Mouse (Mus musculus): Measurements from ENCODE around the gene Ralgps1. TPM values are rescaled to one million over a fixed set of nuclear protein-coding genes. Genes with fewer than 3 reads are reported as not detected.

Gene Ralgps1
- polyA plus RNA-seq, 1 experiment from 2014 or later = 2.2 TPM

DNA sequence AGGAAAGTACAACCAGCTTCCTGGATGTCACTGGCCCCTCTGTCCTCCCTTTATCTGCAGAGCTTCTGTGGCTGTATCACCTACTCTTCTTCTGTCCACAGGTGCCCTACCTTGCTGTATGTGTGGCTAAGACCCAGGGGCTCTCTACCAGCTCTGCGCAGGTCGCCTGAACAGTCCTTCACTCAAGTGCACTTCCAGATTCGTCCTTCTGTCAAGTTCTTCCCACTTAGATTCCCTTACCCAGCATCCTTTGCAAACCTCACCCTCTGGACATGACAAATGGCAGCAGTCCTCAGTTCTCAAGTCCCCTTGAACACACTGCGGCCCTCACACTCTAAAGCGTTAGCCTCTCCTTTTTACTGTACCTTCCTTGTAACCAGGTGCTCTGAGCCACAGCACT, 89.5 kb downstream of the Ralgps1 start:
- no peak overlapping the region for H3K9ac ChIP-seq (ENCODE audit: low read length)
- H3K27me3 ChIP-seq (ENCODE audit: control insufficient read depth, insufficient read depth, low read length) = no peaks in the 10 kb centered on the region
- H3K9me3 ChIP-seq (ENCODE audit: control insufficient read depth, low read length) = no peaks in the 10 kb centered on the region
- 91% methylated on average over 5 of the region's 5 CpGs for WGBS
- H3K4me1 ChIP-seq (replicated peaks; ENCODE audit: control insufficient read depth, insufficient read depth) = no peaks in the 10 kb centered on the region
- H3K4me2 ChIP-seq (replicated peaks; ENCODE audit: low read depth) = no peak overlapping the region
- H3K4me3 ChIP-seq (ENCODE audit: low read depth, low read length) = no peak overlapping the region
- TF ChIP-seq CTCF (IDR thresholded peaks at IDR 0.05; ENCODE audit: low read depth) (no peak), EP300 (optimal IDR thresholded peaks at IDR 0.05) (no peak)
- H3K36me3 ChIP-seq (ENCODE audit: control insufficient read depth, insufficient read depth, low read length) = no peaks in the 10 kb centered on the region
- no peak overlapping the region for H3K27ac ChIP-seq (replicated peaks)
- ATAC-seq (ENCODE audit: low FRiP score, low TSS enrichment) (no peak), DNase-seq (ENCODE audit: low spot score) (no peak)

DNA sequence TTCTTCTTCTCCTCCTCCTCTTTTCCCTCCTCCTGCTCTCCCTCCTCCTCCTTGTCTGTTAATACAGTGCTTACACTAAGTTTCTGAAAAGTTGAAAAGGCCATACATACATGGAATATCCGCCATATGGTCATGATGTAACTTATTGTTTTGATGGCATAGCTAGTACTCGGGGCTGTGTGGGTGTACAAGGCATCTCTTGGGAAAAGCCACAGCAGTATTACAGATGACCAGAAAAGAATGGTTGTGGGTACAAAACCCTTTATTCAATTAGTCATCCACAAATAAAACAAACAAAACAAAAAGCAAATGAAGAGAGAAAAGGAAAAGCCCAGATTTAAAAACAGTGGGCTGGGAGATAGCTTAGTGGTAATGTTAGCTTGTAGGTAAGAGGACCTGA, 90.8 kb downstream of the Ralgps1 start:
- no peak overlapping the region for H3K4me3 ChIP-seq (ENCODE audit: low read depth, low read length)
- 63% methylated on average over 2 of the region's 2 CpGs for WGBS
- H3K9ac ChIP-seq (ENCODE audit: low read length) = no peak overlapping the region
- DNase-seq (ENCODE audit: low spot score) = no peak
- H3K36me3 ChIP-seq (ENCODE audit: control insufficient read depth, insufficient read depth, low read length) = no peaks in the 10 kb centered on the region
- no peaks in the 10 kb centered on the region for H3K4me1 ChIP-seq (replicated peaks; ENCODE audit: control insufficient read depth, insufficient read depth)
- no peaks in the 10 kb centered on the region for H3K9me3 ChIP-seq (ENCODE audit: control insufficient read depth, low read length)
- H3K27ac ChIP-seq (replicated peaks) = no peak overlapping the region
- no peak overlapping the region for H3K4me2 ChIP-seq (replicated peaks; ENCODE audit: low read depth)
- no peak for ATAC-seq (ENCODE audit: low FRiP score, low TSS enrichment)
- no peaks in the 10 kb centered on the region for H3K27me3 ChIP-seq (ENCODE audit: control insufficient read depth, insufficient read depth, low read length)
- TF ChIP-seq CTCF (IDR thresholded peaks at IDR 0.05; ENCODE audit: low read depth) (no peak), EP300 (optimal IDR thresholded peaks at IDR 0.05) (no peak)

DNA sequence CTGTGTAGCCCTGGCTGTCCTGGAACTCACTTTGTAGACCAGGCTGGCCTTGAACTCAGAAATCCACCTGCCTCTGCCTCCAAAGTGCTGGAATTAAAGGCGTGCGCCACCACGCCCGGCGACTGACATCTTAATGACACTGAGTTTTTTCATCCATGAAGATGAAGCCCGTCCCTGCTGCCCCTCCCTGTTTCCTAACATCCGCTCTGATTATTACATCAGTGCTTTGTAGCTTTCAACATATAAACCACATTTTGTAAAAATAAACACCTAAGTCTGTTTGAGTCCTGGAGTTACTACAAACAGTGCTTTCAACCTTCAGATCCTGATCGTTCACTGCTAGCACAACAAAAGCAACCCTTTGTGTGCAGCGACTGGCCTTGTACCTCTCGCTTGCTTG, 91.5 kb downstream of the Ralgps1 start:
- no peak overlapping the region for H3K4me2 ChIP-seq (replicated peaks; ENCODE audit: low read depth)
- no peak overlapping the region for H3K27ac ChIP-seq (replicated peaks)
- H3K9me3 ChIP-seq (ENCODE audit: control insufficient read depth, low read length) = no peaks in the 10 kb centered on the region
- TF ChIP-seq EP300 (optimal IDR thresholded peaks at IDR 0.05) (no peak), CTCF (IDR thresholded peaks at IDR 0.05; ENCODE audit: low read depth) (no peak)
- no peaks in the 10 kb centered on the region; the same call in 1 of the 2 replicates for H3K4me1 ChIP-seq (replicated peaks; ENCODE audit: control insufficient read depth, insufficient read depth)
- H3K36me3 ChIP-seq (ENCODE audit: control insufficient read depth, insufficient read depth, low read length) = no peaks in the 10 kb centered on the region
- no peak for ATAC-seq (ENCODE audit: low FRiP score, low TSS enrichment)
- 77% methylated on average over 10 of the region's 10 CpGs for WGBS
- H3K4me3 ChIP-seq (ENCODE audit: low read depth, low read length) = no peak overlapping the region
- H3K9ac ChIP-seq (ENCODE audit: low read length) = no peak overlapping the region
- DNase-seq (ENCODE audit: low spot score) = no peak
- H3K27me3 ChIP-seq (ENCODE audit: control insufficient read depth, insufficient read depth, low read length) = no peaks in the 10 kb centered on the region

DNA sequence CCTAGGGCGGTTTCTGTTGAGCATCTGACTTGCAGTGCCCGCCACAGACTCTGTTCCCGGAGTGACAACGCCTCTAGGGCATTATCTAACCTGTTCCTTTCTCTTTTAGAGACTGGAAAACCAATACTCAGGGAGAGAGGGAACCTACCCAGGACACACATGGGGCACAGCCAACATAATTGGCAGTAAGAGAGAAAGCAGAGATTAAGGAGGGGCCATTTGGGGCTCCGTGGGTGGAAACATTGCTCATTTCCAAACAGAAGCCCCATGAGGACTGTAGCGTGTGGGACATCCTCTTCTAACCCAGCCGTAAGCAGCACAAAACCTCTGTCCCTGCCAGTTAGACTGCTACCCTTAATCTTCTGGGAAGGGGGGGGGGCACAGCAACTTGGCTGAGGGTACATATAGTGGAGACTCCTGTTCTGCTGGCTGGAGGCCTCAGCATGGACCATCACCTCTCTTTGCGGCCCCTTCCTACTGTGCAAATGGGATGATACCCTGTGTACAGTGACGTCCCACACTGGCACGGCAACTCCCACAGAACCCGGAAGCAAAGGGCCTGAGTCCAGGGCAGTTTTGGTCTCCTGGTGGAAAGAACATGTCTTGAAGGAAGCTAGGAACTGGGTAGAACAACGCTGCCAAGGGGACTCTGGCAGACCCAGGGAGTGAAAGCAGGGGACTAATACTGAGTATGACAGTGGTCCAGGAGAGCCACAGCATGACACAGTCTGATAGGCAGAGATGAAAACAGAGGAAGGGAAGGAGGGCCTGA, 96.4 kb downstream of the Ralgps1 start:
- Histone ChIP-seq H3K4me3 (ENCODE audit: low read depth, low read length) (no peak overlapping the region), H3K4me1 (replicated peaks; ENCODE audit: control insufficient read depth, insufficient read depth) (no peaks in the 10 kb centered on the region; the same call in 1 of the 2 replicates), H3K27me3 (ENCODE audit: control insufficient read depth, insufficient read depth, low read length) (no peaks in the 10 kb centered on the region), H3K36me3 (ENCODE audit: control insufficient read depth, insufficient read depth, low read length) (no peaks in the 10 kb centered on the region), H3K27ac (replicated peaks) (no peak overlapping the region), H3K9me3 (ENCODE audit: control insufficient read depth, low read length) (no peaks in the 10 kb centered on the region), H3K9ac (ENCODE audit: low read length) (no peak overlapping the region), H3K4me2 (replicated peaks; ENCODE audit: low read depth) (no peak overlapping the region)
- WGBS = 75% methylated on average over 12 of the region's 12 CpGs
- DNase-seq (ENCODE audit: low spot score) (no peak), ATAC-seq (ENCODE audit: low FRiP score, low TSS enrichment) (no peak)
- no peak for TF ChIP-seq EP300 (optimal IDR thresholded peaks at IDR 0.05)
- TF ChIP-seq CTCF (IDR thresholded peaks at IDR 0.05; ENCODE audit: low read depth) = no peak

DNA sequence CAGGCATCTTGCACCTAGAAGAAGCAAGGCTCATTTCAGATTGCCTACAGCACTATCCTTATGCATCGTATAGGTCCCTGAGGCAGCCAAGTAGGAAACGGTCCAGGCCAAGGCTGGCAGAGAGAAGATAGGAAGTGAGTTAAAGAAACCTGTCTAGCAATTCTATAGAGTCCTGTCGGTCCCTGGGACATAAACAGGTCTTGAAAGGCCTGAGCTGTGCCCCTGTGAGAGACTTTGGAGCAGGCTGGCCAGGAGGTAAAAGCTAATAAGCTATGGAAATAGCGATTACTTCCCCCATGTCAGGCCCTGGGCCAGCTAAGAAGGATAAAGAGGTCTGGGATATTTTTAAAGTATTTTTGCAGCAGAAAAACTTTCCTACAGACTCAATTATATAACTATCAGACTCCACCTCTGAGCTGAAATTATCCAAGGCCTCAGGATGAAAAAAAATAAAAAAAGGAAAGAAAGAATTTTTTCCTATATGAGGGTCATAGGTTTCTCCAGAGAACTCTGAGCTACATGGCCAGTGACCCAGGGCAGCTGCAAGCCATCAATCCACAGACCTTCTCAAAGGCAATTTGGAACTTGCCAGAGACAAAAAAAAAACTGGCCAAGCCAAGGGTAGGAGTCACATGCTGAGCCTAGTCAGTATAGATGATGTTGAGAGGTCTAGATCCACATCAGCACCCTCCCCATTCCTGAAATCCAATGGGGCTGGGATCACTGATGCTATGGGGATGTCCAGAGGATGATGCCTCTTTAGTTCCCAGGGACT, 98.4 kb downstream of the Ralgps1 start:
- Histone ChIP-seq H3K4me3 (ENCODE audit: low read depth, low read length) (no peak overlapping the region), H3K4me1 (replicated peaks; ENCODE audit: control insufficient read depth, insufficient read depth) (no peaks in the 10 kb centered on the region; the same call in 1 of the 2 replicates), H3K4me2 (replicated peaks; ENCODE audit: low read depth) (no peak overlapping the region), H3K27me3 (ENCODE audit: control insufficient read depth, insufficient read depth, low read length) (no peaks in the 10 kb centered on the region), H3K27ac (replicated peaks) (peak overlapping the region; percentile 24), H3K9ac (ENCODE audit: low read length) (no peak overlapping the region; the same call in 1 of the 2 replicates), H3K9me3 (ENCODE audit: control insufficient read depth, low read length) (no peaks in the 10 kb centered on the region), H3K36me3 (ENCODE audit: control insufficient read depth, insufficient read depth, low read length) (no peaks in the 10 kb centered on the region)
- TF ChIP-seq EP300 (optimal IDR thresholded peaks at IDR 0.05) = no peak
- TF ChIP-seq CTCF (IDR thresholded peaks at IDR 0.05; ENCODE audit: low read depth) = no peak
- DNase-seq (ENCODE audit: low spot score) (no peak), ATAC-seq (ENCODE audit: low FRiP score, low TSS enrichment) (peak; percentile 19; the same call in 1 of the 2 replicates)
- 67% methylated on average over 4 of the region's 4 CpGs for WGBS

DNA sequence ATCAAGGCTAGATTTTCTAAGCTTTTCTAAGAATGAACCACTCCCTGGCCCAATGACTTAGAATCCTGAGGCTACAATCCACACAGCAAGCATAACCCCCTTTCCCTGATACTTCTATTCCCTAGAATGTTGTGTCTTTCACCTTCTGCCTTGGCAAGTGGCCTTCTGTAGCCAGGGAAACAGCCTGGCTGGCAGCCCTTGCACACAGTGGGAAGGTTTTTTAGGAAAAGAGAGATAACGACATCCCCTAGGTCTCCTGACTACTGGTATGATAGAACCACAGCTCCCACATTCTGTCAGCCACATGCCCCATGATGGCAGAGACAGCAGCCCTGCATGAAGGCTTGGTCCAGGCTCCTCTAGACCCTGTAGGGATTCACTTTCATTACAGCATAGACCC, 99.8 kb downstream of the Ralgps1 start:
- H3K9me3 ChIP-seq (ENCODE audit: control insufficient read depth, low read length) = no peaks in the 10 kb centered on the region
- no peak overlapping the region for H3K4me2 ChIP-seq (replicated peaks; ENCODE audit: low read depth)
- no peaks in the 10 kb centered on the region for H3K27me3 ChIP-seq (ENCODE audit: control insufficient read depth, insufficient read depth, low read length)
- H3K4me1 ChIP-seq (replicated peaks; ENCODE audit: control insufficient read depth, insufficient read depth) = no peaks in the 10 kb centered on the region; the same call in 1 of the 2 replicates
- no peak for DNase-seq (ENCODE audit: low spot score)
- H3K36me3 ChIP-seq (ENCODE audit: control insufficient read depth, insufficient read depth, low read length) = no peaks in the 10 kb centered on the region
- H3K4me3 ChIP-seq (ENCODE audit: low read depth, low read length) = no peak overlapping the region
- TF ChIP-seq CTCF (IDR thresholded peaks at IDR 0.05; ENCODE audit: low read depth) (no peak), EP300 (optimal IDR thresholded peaks at IDR 0.05) (no peak)
- no peak for ATAC-seq (ENCODE audit: low FRiP score, low TSS enrichment)
- no peak overlapping the region for H3K27ac ChIP-seq (replicated peaks)
- 93% methylated on average over 1 of the region's 1 CpGs for WGBS
- no peak overlapping the region for H3K9ac ChIP-seq (ENCODE audit: low read length)
